13 mouse cellular contexts compared by ENCODE assay signal in the genomic region with DNA sequence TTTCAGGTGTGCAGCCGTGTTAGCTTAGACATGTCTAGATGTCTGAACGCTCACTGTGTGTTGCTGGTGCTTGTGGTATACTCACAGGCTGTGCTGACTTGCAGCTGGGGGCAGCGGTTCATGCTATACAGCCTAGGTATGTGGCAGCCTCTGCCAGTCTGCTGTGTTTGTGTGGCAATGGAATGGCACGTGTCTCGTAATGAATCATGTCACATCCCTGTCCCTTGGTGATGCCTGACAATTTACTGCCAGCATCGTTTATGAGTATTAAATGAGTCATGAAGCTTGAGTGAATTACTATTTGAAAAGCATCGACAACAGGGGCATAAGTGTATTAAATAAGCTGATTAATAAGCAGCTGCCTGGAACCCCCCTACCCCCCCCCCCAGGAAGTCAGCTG. TPM values are rescaled to one million over a fixed set of nuclear protein-coding genes. Genes with fewer than 3 reads are reported as not detected.
"Had no signal": no experiment of that assay in that cellular context is flagged by ENCODE, and none has a peak within 500 bp of the region (broad histone marks: within the 10 kb centered on the region; RNA-seq: fewer than 3 reads in every experiment).

No protein-coding gene starts in this region.

- H3K27me3 ChIP-seq: midbrain, embryonic 15.5 days had no signal

- H3K4me2 ChIP-seq: liver, embryonic 11.5 days; liver, embryonic 15.5 days; midbrain, embryonic 15.5 days had no signal

- ATAC-seq: lung, postnatal 0 days; midbrain, embryonic 15.5 days had no signal

- H3K4me3 ChIP-seq: limb, embryonic 10.5 days; liver, embryonic 15.5 days; midbrain, embryonic 15.5 days had no signal

- H3K27ac ChIP-seq: kidney, postnatal 0 days; limb, embryonic 10.5 days; liver, embryonic 15.5 days; midbrain, embryonic 15.5 days had no signal

- DNase-seq: kidney, adult 11 months; layer of hippocampus, adult 9-11 months; lung, adult 2 months; right cerebral cortex, adult 18-20 months; right cerebral cortex, postnatal 25 days; thymus, postnatal 36 days had no signal

- H3K9me3 ChIP-seq: limb, embryonic 10.5 days; liver, embryonic 15.5 days; midbrain, embryonic 15.5 days had no signal

- H3K36me3 ChIP-seq: limb, embryonic 10.5 days; liver, embryonic 15.5 days; midbrain, embryonic 15.5 days had no signal

- H3K4me1 ChIP-seq: liver, embryonic 15.5 days had no signal

- H3K9ac ChIP-seq: liver, embryonic 15.5 days; midbrain, embryonic 15.5 days had no signal

RNA-seq across cellular contexts. Expression of gene Hrh1, which starts 9.3 kb away (rescaled TPM):
- total RNA-seq: megakaryocyte progenitor cell, adult 5-6 weeks had no signal
- polyA plus RNA-seq: limb, embryonic 10.5 days had no signal
